20 mouse cellular contexts compared by ENCODE assay signal in genomic region chr13:98505989-98506388, GRCm38 (mm10). TPM values are rescaled to one million over a fixed set of nuclear protein-coding genes. Genes with fewer than 3 reads are reported as not detected.
DNase-seq lines count a peak whose midpoint lies in the region; ATAC-seq lines count a peak whose summit lies in the region.
"Had no signal": no experiment of that assay in that cellular context is flagged by ENCODE, and none has a peak within 500 bp of the region (broad histone marks: within the 10 kb centered on the region; RNA-seq: fewer than 3 reads in every experiment).

No protein-coding gene starts in this region.

- H3K4me1 ChIP-seq in forebrain, embryonic 10.5 days = peaks cover 53% of the 10 kb centered on the region
- H3K4me1 ChIP-seq in forebrain, embryonic 14.5 days (ENCODE audit: control insufficient read depth, insufficient read depth, low read length) = no peaks in the 10 kb centered on the region
- H3K4me1 ChIP-seq in midbrain, embryonic 10.5 days = peaks cover 48% of the 10 kb centered on the region
- H3K4me1 ChIP-seq in midbrain, embryonic 13.5 days (replicated peaks) = peaks cover 31% of the 10 kb centered on the region
- H3K4me1 ChIP-seq in embryonic facial prominence, embryonic 10.5 days = peaks cover 49% of the 10 kb centered on the region

- no peak overlapping the region for H3K4me2 ChIP-seq in forebrain, embryonic 14.5 days (ENCODE audit: low read length)
- H3K4me2 ChIP-seq in midbrain, embryonic 13.5 days (replicated peaks) = no peak overlapping the region
- H3K4me2 ChIP-seq: forebrain, embryonic 15.5 days; heart, embryonic 13.5 days; hindbrain, embryonic 14.5 days had no signal

- H3K36me3 ChIP-seq in forebrain, embryonic 10.5 days (replicated peaks) = no peaks in the 10 kb centered on the region
- H3K36me3 ChIP-seq in forebrain, embryonic 14.5 days (ENCODE audit: control insufficient read depth, insufficient read depth, low read length) = no peaks in the 10 kb centered on the region
- H3K36me3 ChIP-seq in midbrain, embryonic 10.5 days = no peaks in the 10 kb centered on the region
- H3K36me3 ChIP-seq in midbrain, embryonic 13.5 days = no peaks in the 10 kb centered on the region
- H3K36me3 ChIP-seq in embryonic facial prominence, embryonic 10.5 days (replicated peaks) = no peaks in the 10 kb centered on the region
- H3K36me3 ChIP-seq: forebrain, embryonic 15.5 days; heart, embryonic 13.5 days had no signal

- no peak overlapping the region for H3K4me3 ChIP-seq in forebrain, embryonic 10.5 days
- H3K4me3 ChIP-seq in forebrain, embryonic 14.5 days (ENCODE audit: low read depth, low read length) = no peak overlapping the region
- H3K4me3 ChIP-seq in midbrain, embryonic 10.5 days = no peak overlapping the region
- H3K4me3 ChIP-seq in midbrain, embryonic 13.5 days (replicated peaks) = no peak overlapping the region
- peak overlapping the region; percentile 62; the same call in 1 of the 2 replicates for H3K4me3 ChIP-seq in embryonic facial prominence, embryonic 10.5 days
- H3K4me3 ChIP-seq: forebrain, embryonic 15.5 days; heart, embryonic 13.5 days had no signal

- ATAC-seq in forebrain, embryonic 14.5 days = no peak
- no peak for ATAC-seq in midbrain, embryonic 13.5 days
- ATAC-seq: activated CD4-positive, CD25-positive, alpha-beta regulatory T cell, adult 4 months; forebrain, embryonic 15.5 days; hindbrain, postnatal 0 days; inflammation-experienced regulatory T-cells, adult 6 months had no signal

- no peak overlapping the region for H3K9ac ChIP-seq in forebrain, embryonic 14.5 days (ENCODE audit: low read length)
- no peak overlapping the region for H3K9ac ChIP-seq in midbrain, embryonic 13.5 days (replicated peaks)
- H3K9ac ChIP-seq: forebrain, embryonic 15.5 days; heart, embryonic 13.5 days; hindbrain, embryonic 14.5 days had no signal

- no peaks in the 10 kb centered on the region for H3K9me3 ChIP-seq in forebrain, embryonic 10.5 days
- no peaks in the 10 kb centered on the region for H3K9me3 ChIP-seq in forebrain, embryonic 14.5 days (replicated peaks; ENCODE audit: control insufficient read depth, low read length)
- no peaks in the 10 kb centered on the region for H3K9me3 ChIP-seq in midbrain, embryonic 10.5 days (replicated peaks)
- H3K9me3 ChIP-seq in midbrain, embryonic 13.5 days = no peaks in the 10 kb centered on the region
- no peaks in the 10 kb centered on the region for H3K9me3 ChIP-seq in embryonic facial prominence, embryonic 10.5 days
- H3K9me3 ChIP-seq: forebrain, embryonic 15.5 days; heart, embryonic 13.5 days had no signal

- peaks cover 100% of the 10 kb centered on the region for H3K27me3 ChIP-seq in forebrain, embryonic 10.5 days (ENCODE audit: poor library complexity, severe bottlenecking)
- H3K27me3 ChIP-seq in forebrain, embryonic 14.5 days (replicated peaks; ENCODE audit: control insufficient read depth, insufficient read depth, low read length) = peaks cover 66% of the 10 kb centered on the region
- peaks cover 99% of the 10 kb centered on the region for H3K27me3 ChIP-seq in midbrain, embryonic 10.5 days (ENCODE audit: low read depth, poor library complexity, severe bottlenecking)
- H3K27me3 ChIP-seq in midbrain, embryonic 13.5 days = peaks cover 89% of the 10 kb centered on the region
- peaks cover 96% of the 10 kb centered on the region for H3K27me3 ChIP-seq in embryonic facial prominence, embryonic 10.5 days (replicated peaks; ENCODE audit: low read depth, poor library complexity, severe bottlenecking)

- H3K27ac ChIP-seq in forebrain, embryonic 10.5 days = 0 out of 2 replicates have a peak overlapping the region, but pooled peaks have one; percentile 4
- no peak overlapping the region for H3K27ac ChIP-seq in forebrain, embryonic 14.5 days (ENCODE audit: low read depth, low read length)
- no peak overlapping the region for H3K27ac ChIP-seq in midbrain, embryonic 10.5 days (replicated peaks)
- no peak overlapping the region for H3K27ac ChIP-seq in midbrain, embryonic 13.5 days
- H3K27ac ChIP-seq in embryonic facial prominence, embryonic 10.5 days (replicated peaks) = peak overlapping the region; percentile 90; the same call in 1 of the 2 replicates
- H3K27ac ChIP-seq: forebrain, embryonic 15.5 days; heart, embryonic 13.5 days; hindbrain, embryonic 14.5 days; hindbrain, postnatal 0 days had no signal

- peak; percentile 30 for DNase-seq in forebrain, embryonic 10.5 days (ENCODE audit: extremely low spot score, low spot score)
- no peak for DNase-seq in forebrain, embryonic 14.5 days (ENCODE audit: low spot score)
- DNase-seq in midbrain, embryonic 10.5 days (ENCODE audit: low spot score) = peak; percentile 14
- peak; percentile 19 for DNase-seq in embryonic facial prominence, embryonic 10.5 days (ENCODE audit: low spot score)
- DNase-seq in cerebellum, adult 18-20 months = no peak
- DNase-seq: adrenal gland, adult 8-10 months; adrenal gland, postnatal 25 days; cerebellum, adult 11-12 months; cerebellum, adult 9-10 months; cerebellum, postnatal 14 days; gastrocnemius, postnatal 25 days; heart, adult 18-20 months; heart, postnatal 14 days had no signal

- 12% methylated on average over 6 of the region's 6 CpGs for WGBS in forebrain, embryonic 10.5 days
- 6% methylated on average over 6 of the region's 6 CpGs for WGBS in forebrain, embryonic 14.5 days
- 5% methylated on average over 6 of the region's 6 CpGs for WGBS in midbrain, embryonic 10.5 days
- WGBS in midbrain, embryonic 13.5 days = 12% methylated on average over 6 of the region's 6 CpGs
- 9% methylated on average over 6 of the region's 6 CpGs for WGBS in embryonic facial prominence, embryonic 10.5 days

RNA-seq across cellular contexts. Expression of gene Gm10320, which starts 14.2 kb away (rescaled TPM):
- polyA plus RNA-seq in forebrain, embryonic 10.5 days (2016; fragmentation: Nextera tagmentation; extraction: Ambion mirVana) = 1.2 and 1.3 TPM in 2 replicates
- 0.85 and 1.3 TPM in 2 replicates for polyA plus RNA-seq in forebrain, embryonic 14.5 days (2014; fragmentation: Nextera tagmentation; extraction: Ambion mirVana)
- 1.1 and 1.2 TPM in 2 replicates for polyA plus RNA-seq in midbrain, embryonic 10.5 days (2016; fragmentation: Nextera tagmentation; extraction: Ambion mirVana)
- polyA plus RNA-seq in midbrain, embryonic 13.5 days (2015; fragmentation: Nextera tagmentation; extraction: Ambion mirVana) = 0.51 and 2.4 TPM in 2 replicates
- polyA plus RNA-seq in embryonic facial prominence, embryonic 10.5 days (2016; fragmentation: Nextera tagmentation; extraction: Ambion mirVana) = 0.79 and 0.88 TPM in 2 replicates

Comparison
In these comparisons a context has a peak if more than half of its experiments do, and no peak if none do; other contexts are left out.
1. DNase-seq: peak in forebrain, embryonic 10.5 days (single experiment), midbrain, embryonic 10.5 days (single experiment) and embryonic facial prominence, embryonic 10.5 days (single experiment); none in forebrain, embryonic 14.5 days (single experiment) and cerebellum, adult 18-20 months (0 of 2).
2. H3K27ac ChIP-seq: peak in forebrain, embryonic 10.5 days (single experiment) and embryonic facial prominence, embryonic 10.5 days (single experiment); none in forebrain, embryonic 14.5 days (single experiment), midbrain, embryonic 10.5 days (single experiment) and midbrain, embryonic 13.5 days (single experiment).